Mouse (Mus musculus): ENCODE results near the gene Kcnh1.
A peak's percentile ranks its signal among the peaks of the same experiment; 100 is the strongest.

Kcnh1 gene

DNA sequence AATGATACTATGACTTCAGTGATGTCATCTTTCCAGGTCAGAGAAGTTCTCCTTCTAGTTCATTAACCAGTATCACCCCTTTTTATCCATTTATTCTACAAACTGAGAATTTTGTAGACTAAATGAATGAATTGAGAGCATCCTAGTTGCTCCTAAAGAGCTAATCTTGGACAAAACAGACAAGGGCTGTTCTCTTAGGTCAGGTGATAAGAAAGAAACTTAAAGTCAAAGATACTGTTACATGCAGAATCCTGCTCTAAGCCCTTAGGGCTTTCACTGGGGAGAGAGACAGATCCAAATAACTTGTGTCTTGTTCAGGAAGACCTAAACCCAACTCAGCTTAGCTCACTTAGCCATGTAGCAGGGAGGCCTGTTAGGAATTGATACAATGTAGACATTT lies 312.3 kb downstream of the Kcnh1 start:
- no peak for ATAC-seq (ENCODE audit: insufficient number of reproducible peaks, low FRiP score, low TSS enrichment)

GRCm38 (mm10) chr1:192503651-192504050 lies 313.1 kb downstream of the Kcnh1 start:
- ATAC-seq (ENCODE audit: insufficient number of reproducible peaks, low FRiP score, low TSS enrichment): peak; percentile 54; the same call in 1 of the 2 replicates

GRCm38 (mm10) chr1:192512821-192513220 lies 322.2 kb downstream of the Kcnh1 start:
- no peak for ATAC-seq (ENCODE audit: insufficient number of reproducible peaks, low FRiP score, low TSS enrichment)

DNA sequence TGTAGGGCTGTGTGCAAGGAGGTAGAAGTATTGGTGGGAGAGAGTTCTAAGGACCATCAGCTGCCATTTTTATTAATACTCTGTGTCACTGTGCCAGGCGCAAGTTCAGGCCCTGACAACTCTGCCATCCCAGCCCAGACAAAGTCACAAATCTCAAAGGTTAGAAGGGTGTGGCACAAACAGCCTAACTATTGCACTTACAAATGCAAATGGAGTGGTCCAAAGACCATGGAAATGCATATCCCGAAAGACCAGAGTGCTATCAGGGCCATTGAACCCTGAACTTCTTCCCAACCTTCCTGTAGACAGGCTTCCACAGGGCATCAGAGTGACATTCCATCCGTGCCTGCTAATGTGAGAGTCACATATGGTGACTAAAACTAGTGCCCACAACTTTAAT lies 324.8 kb downstream of the Kcnh1 start:
- ATAC-seq (ENCODE audit: insufficient number of reproducible peaks, low FRiP score, low TSS enrichment): no peak

- no peak for ATAC-seq (ENCODE audit: insufficient number of reproducible peaks, low FRiP score, low TSS enrichment)
These were observed 329.1 kb downstream of the Kcnh1 start for GRCm38 (mm10) chr1:192519713-192520112.

DNA sequence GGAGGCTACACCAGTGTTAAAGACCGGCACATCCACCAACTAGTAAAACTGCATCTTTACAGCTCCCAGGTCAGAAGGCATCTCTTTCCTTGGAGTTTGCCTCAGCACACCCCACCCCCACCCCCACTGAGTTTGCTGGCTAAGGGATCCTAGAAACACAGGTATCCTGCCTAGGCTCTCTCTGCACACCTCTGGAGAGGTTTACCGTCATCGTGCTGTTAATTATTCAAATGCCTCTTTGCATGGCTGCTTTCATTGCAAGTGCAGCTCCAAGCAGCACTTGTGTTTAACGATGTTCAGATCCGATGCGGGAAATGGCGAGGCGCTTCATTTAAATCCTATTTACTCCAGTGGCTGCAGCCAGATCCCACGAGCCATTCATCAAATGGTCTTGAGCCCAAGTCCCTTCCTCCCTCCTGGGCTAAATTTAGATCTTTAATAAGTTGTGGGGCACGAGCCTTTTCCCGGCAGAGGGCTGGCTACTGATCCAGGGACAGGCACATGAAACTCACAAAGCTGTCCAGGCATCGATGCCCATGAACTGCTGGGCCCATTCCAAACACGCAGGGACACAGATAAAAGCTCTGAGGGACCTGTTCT lies 330.4 kb downstream of the Kcnh1 start:
- ATAC-seq (ENCODE audit: insufficient number of reproducible peaks, low FRiP score, low TSS enrichment): no peak

GRCm38 (mm10) chr1:192522376-192523178 lies 332.0 kb downstream of the Kcnh1 start:
- ATAC-seq (ENCODE audit: insufficient number of reproducible peaks, low FRiP score, low TSS enrichment): no peak

GRCm38 (mm10) chr1:192525711-192526350 lies 335.3 kb downstream of the Kcnh1 start:
- ATAC-seq (ENCODE audit: insufficient number of reproducible peaks, low FRiP score, low TSS enrichment): no peak

DNA sequence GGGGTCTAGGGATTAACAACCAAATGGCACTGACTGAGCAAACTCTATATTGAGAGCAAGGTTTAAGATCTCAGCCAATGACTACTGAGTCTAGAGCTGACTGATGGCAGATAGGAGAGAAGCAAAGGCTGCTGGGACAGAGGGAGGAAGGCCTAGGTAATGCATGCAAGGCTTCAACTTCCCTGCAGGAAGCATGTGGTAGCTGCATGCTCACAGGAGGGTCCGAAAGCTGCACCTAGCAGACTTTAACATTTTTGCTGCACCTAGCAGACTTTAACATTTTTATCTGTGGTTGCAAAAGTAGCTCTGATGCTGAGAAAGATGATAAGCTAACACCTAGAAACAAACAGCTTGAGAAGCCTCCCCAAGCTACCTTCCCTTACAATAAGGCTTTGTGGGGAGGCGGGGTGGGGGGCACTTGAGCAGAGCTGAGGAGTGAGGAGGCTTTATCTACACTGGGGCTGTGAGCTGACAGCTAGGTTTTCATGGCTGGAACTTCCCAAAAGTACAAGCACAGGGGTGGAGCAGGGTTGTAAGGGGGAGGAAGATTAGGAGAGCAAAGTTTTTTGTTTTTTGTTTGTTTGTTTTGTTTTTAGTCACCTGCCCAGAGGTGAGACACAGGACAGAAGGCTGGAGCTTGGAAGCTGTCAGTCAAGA lies 341.0 kb downstream of the Kcnh1 start:
- ATAC-seq (ENCODE audit: insufficient number of reproducible peaks, low FRiP score, low TSS enrichment): no peak

DNA sequence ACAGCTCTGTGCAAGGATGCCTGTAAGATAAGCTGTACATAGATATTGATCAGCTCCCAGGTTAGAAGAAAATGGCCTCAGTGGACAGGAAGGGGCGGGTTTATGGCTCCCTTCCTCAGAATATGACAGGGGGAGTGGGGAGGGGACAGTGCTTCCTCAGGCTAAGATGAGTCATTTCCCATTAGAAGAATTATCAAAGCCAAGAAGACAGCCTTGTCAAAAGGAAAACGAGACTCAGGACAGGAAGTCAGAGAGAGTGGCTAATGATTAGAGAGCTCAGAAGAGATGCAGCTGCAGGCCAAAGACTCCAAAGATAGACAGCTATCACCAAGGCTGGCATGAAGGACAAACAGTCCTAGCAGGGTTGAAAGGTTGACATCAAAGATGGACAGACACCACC lies 341.6 kb downstream of the Kcnh1 start:
- ATAC-seq (ENCODE audit: insufficient number of reproducible peaks, low FRiP score, low TSS enrichment): no peak

GRCm38 (mm10) chr1:192533016-192533415 lies 342.4 kb downstream of the Kcnh1 start:
- ATAC-seq (ENCODE audit: insufficient number of reproducible peaks, low FRiP score, low TSS enrichment): no peak

DNA sequence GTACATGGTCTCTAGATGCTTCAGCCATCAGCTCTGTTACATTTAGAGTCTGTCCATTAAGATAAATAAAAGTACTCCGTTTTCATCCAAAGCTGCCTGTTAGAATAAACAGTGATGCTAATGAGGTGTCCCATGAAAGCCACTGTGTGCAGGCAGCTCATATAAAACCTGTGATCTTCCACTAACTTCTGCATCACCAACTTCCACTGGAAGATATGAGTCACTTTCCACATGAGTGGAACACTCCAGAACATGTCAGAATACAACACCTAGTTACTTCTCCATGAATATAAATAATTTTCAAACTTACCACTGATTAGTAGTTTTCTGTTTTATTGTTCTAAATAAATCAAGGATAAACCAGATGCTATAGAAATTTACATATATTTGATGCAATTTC lies 345.9 kb downstream of the Kcnh1 start:
- ATAC-seq (ENCODE audit: insufficient number of reproducible peaks, low FRiP score, low TSS enrichment): no peak

- no peak for ATAC-seq (ENCODE audit: insufficient number of reproducible peaks, low FRiP score, low TSS enrichment)
These were observed 346.6 kb downstream of the Kcnh1 start for GRCm38 (mm10) chr1:192537169-192537568.

- ATAC-seq (ENCODE audit: insufficient number of reproducible peaks, low FRiP score, low TSS enrichment): no peak
These were observed 351.5 kb downstream of the Kcnh1 start for GRCm38 (mm10) chr1:192542093-192542492.

DNA sequence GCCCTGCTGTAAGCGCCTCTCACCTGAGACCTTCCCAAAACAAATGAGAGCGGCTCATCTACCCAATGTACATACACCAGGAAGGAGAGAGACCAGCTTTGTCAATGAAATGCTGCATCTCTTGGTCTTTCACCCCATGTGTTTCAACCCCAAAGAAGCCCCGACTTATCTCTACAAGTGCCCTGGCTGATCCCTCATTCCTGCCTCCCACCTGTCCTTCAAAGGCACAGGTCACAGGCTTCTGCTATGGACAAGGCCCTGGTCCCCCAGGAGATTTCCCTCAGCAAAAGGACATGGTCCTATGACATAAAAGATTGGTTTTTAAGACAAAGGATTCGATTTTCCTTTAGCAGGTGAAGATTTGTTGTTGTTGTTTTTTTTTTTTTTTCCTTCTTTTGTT lies 353.1 kb downstream of the Kcnh1 start:
- ATAC-seq (ENCODE audit: insufficient number of reproducible peaks, low FRiP score, low TSS enrichment): no peak

- no peak for ATAC-seq (ENCODE audit: insufficient number of reproducible peaks, low FRiP score, low TSS enrichment)
These were observed 353.5 kb downstream of the Kcnh1 start for GRCm38 (mm10) chr1:192544091-192544490.

DNA sequence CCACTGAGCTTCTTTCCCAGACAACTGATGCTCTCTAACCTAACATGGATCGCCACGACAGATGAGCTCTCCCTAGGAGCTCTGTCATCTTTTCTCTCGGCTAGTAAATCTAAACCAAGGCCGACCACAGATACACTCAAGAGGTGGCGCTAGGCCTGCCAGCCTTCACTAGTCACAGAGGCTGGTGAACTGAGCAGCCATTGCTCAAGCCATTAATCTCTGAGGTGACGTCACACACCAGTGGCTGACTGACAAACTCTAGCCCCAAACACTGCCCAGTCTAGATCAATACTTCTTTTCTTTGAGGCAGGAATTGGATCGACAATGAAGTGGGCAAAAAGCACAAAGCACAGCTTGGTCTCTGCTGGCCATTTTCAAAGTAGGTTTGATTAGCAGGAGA lies 354.3 kb downstream of the Kcnh1 start:
- peak; percentile 42; the same call in 1 of the 2 replicates for ATAC-seq (ENCODE audit: insufficient number of reproducible peaks, low FRiP score, low TSS enrichment)

- ATAC-seq (ENCODE audit: insufficient number of reproducible peaks, low FRiP score, low TSS enrichment): 0 out of 2 replicates have a peak, but pooled peaks have one; percentile 32
These were observed 356.3 kb downstream of the Kcnh1 start for GRCm38 (mm10) chr1:192546843-192547242.

DNA sequence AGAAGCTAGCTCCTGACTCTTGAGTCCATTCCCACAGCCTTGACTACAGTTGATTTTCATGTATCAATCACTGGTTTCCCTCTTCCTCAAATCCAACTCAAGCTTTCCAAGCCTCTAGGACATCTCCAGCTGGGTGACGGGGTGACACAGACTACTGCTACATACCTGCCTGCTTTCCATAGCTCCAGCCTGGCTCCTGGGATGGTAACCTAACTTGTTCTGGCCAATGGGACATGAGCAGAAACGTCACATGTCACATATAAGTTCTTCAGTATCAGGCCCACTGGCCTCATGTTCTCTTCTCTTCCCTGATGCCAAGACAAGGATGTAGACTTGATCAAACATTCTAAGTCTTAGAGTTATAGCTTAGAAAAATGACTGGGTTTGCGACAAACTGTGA lies 360.0 kb downstream of the Kcnh1 start:
- ATAC-seq (ENCODE audit: insufficient number of reproducible peaks, low FRiP score, low TSS enrichment): no peak

GRCm38 (mm10) chr1:192555516-192555915 lies 364.9 kb downstream of the Kcnh1 start:
- no peak for ATAC-seq (ENCODE audit: insufficient number of reproducible peaks, low FRiP score, low TSS enrichment)

Data from cerebellum, adult (tissue).